Mouse (Mus musculus) kidney, embryonic 14.5 days (tissue): ENCODE measurements around the gene Nup214. TPM values are rescaled to one million over a fixed set of nuclear protein-coding genes. Genes with fewer than 3 reads are reported as not detected.

Source experiments
- ATAC-seq: fragments of 200-750 bp; cut with Nextera tagmentation; 2 replicates; pipeline ENCODE4 v1.8.0; 2017; ENCODE audit warnings: moderate number of reproducible peaks, mild to moderate bottlenecking, moderate TSS enrichment, moderate library complexity; ENCODE audit not compliant: low FRiP score, low TSS enrichment
- H3K27ac ChIP-seq: fragments of 300-500 bp; sonication (generic); 2 replicates; pipeline ENCODE4 v1.5.1; 2014; ENCODE audit warnings: low read depth, mild to moderate bottlenecking, low read length, moderate library complexity, mixed read lengths
- H3K27me3 ChIP-seq: fragments of 300-500 bp; sonication (generic); 2 replicates; pipeline ENCODE4 v1.6.1; 2014; ENCODE audit warnings: mild to moderate bottlenecking, low read length; ENCODE audit not compliant: control insufficient read depth, insufficient read depth
- H3K36me3 ChIP-seq: fragments of 300-500 bp; sonication (generic); 2 replicates; pipeline ENCODE4 v1.6.1; 2014; ENCODE audit warnings: low read length, mixed read lengths; ENCODE audit not compliant: control insufficient read depth, insufficient read depth
- H3K4me1 ChIP-seq: fragments of 300-500 bp; sonication (generic); 2 replicates; pipeline ENCODE4 v1.6.1; 2014; ENCODE audit warnings: low read length, mixed read lengths; ENCODE audit not compliant: control insufficient read depth, insufficient read depth
- H3K4me2 ChIP-seq: fragments of 300-500 bp; sonication (generic); replicated peaks from 2 replicates; pipeline ENCODE4 v1.6.1; 2014; ENCODE audit warnings: low read depth, mild to moderate bottlenecking, low read length
- H3K4me3 ChIP-seq: fragments of 300-500 bp; sonication (generic); 2 replicates; pipeline ENCODE4 v1.5.1; 2014; ENCODE audit warnings: mild to moderate bottlenecking, low read length
- H3K9ac ChIP-seq: fragments of 300-500 bp; sonication (generic); 2 replicates; pipeline ENCODE4 v1.6.1; 2014; ENCODE audit warnings: low read depth, mild to moderate bottlenecking, low read length, moderate library complexity
- H3K9me3 ChIP-seq: fragments of 300-500 bp; sonication (generic); 2 replicates; pipeline ENCODE4 v1.6.1; 2016; ENCODE audit warnings: low read length; ENCODE audit not compliant: control insufficient read depth
- WGBS: fragments of 180-500 bp; shearing (Covaris S2); extraction: QIAGEN DNeasy Blood & Tissue Kit; methylation state at CpG from one replicate; pipeline ENCODE4 v1.1.7; 2014; 5-methylcytosine and 5-hydroxymethylcytosine counted together
- polyA plus RNA-seq: library from polyadenylated mRNA; unstranded; fragments of >200 nt; fragmentation: Nextera tagmentation; extraction: Ambion mirVana; gene quantifications from 2 replicates; pipeline ENCODE4 v1.2.1, GENCODE M21; 2014

The Nup214 gene
- polyA plus RNA-seq, 1 experiment from 2014 or later, result 97.4 TPM

- 83% methylated on average over 2 of the region's 2 CpGs for WGBS
- Histone ChIP-seq H3K4me1 (no peaks in the 10 kb centered on the region), H3K27ac (no peak overlapping the region), H3K27me3 (no peaks in the 10 kb centered on the region), H3K36me3 (peaks cover 3% of the 10 kb centered on the region), H3K4me3 (no peak overlapping the region), H3K4me2 (no peak overlapping the region), H3K9ac (no peak overlapping the region), H3K9me3 (no peaks in the 10 kb centered on the region)
- ATAC-seq, result no peak
Observed at GRCm38 (mm10) chr2:32057360-32057759, 83.1 kb downstream of the Nup214 start.

- no peak overlapping the region for H3K27ac ChIP-seq
- no peak overlapping the region for H3K4me3 ChIP-seq
- H3K9me3 ChIP-seq, result no peaks in the 10 kb centered on the region
- WGBS, result 72% methylated on average over 4 of the region's 4 CpGs
- no peak overlapping the region for H3K9ac ChIP-seq
- no peak for ATAC-seq
- no peaks in the 10 kb centered on the region for H3K36me3 ChIP-seq
- H3K4me1 ChIP-seq, result no peaks in the 10 kb centered on the region
- no peaks in the 10 kb centered on the region for H3K27me3 ChIP-seq
- no peak overlapping the region for H3K4me2 ChIP-seq
Observed at GRCm38 (mm10) chr2:32057794-32058193, 83.6 kb downstream of the Nup214 start.

GRCm38 (mm10) chr2:32058241-32058640 is 84.0 kb downstream of the Nup214 start:
- H3K4me1 ChIP-seq, result no peaks in the 10 kb centered on the region
- H3K9me3 ChIP-seq, result no peaks in the 10 kb centered on the region
- WGBS, result 82% methylated on average over 9 of the region's 9 CpGs
- H3K9ac ChIP-seq, result no peak overlapping the region
- H3K4me2 ChIP-seq, result no peak overlapping the region
- no peaks in the 10 kb centered on the region for H3K27me3 ChIP-seq
- H3K36me3 ChIP-seq, result no peaks in the 10 kb centered on the region
- ATAC-seq, result no peak
- no peak overlapping the region for H3K27ac ChIP-seq
- H3K4me3 ChIP-seq, result no peak overlapping the region

- H3K36me3 ChIP-seq, result no peaks in the 10 kb centered on the region
- no peaks in the 10 kb centered on the region for H3K27me3 ChIP-seq
- H3K27ac ChIP-seq, result no peak overlapping the region
- no peak overlapping the region for H3K4me2 ChIP-seq
- ATAC-seq, result no peak
- no peak overlapping the region for H3K4me3 ChIP-seq
- no peaks in the 10 kb centered on the region for H3K4me1 ChIP-seq
- no peaks in the 10 kb centered on the region for H3K9me3 ChIP-seq
- no peak overlapping the region for H3K9ac ChIP-seq
- WGBS, result 42% methylated on average over 5 of the region's 5 CpGs
Observed at GRCm38 (mm10) chr2:32058716-32059115, 84.5 kb downstream of the Nup214 start.

- ATAC-seq, result no peak
- Histone ChIP-seq H3K27ac (no peak overlapping the region), H3K4me3 (no peak overlapping the region), H3K9ac (no peak overlapping the region), H3K9me3 (no peaks in the 10 kb centered on the region), H3K4me2 (no peak overlapping the region), H3K4me1 (no peaks in the 10 kb centered on the region), H3K27me3 (no peaks in the 10 kb centered on the region), H3K36me3 (no peaks in the 10 kb centered on the region)
- 64% methylated on average over 6 of the region's 6 CpGs for WGBS
Observed at GRCm38 (mm10) chr2:32059613-32060012, 85.4 kb downstream of the Nup214 start.

GRCm38 (mm10) chr2:32060228-32060805 is 86.1 kb downstream of the Nup214 start:
- H3K27me3 ChIP-seq, result no peaks in the 10 kb centered on the region
- H3K27ac ChIP-seq, result no peak overlapping the region
- no peaks in the 10 kb centered on the region for H3K4me1 ChIP-seq
- H3K9ac ChIP-seq, result no peak overlapping the region
- no peak overlapping the region for H3K4me2 ChIP-seq
- H3K4me3 ChIP-seq, result no peak overlapping the region
- no peak for ATAC-seq
- H3K36me3 ChIP-seq, result no peaks in the 10 kb centered on the region
- no peaks in the 10 kb centered on the region for H3K9me3 ChIP-seq
- WGBS, result 52% methylated on average over 6 of the region's 6 CpGs

- no peak for ATAC-seq
- no peak overlapping the region for H3K27ac ChIP-seq
- no peaks in the 10 kb centered on the region for H3K9me3 ChIP-seq
- WGBS, result 76% methylated on average over 2 of the region's 2 CpGs
- no peaks in the 10 kb centered on the region for H3K36me3 ChIP-seq
- H3K4me3 ChIP-seq, result no peak overlapping the region
- no peak overlapping the region for H3K4me2 ChIP-seq
- no peaks in the 10 kb centered on the region for H3K27me3 ChIP-seq
- H3K4me1 ChIP-seq, result no peaks in the 10 kb centered on the region
- H3K9ac ChIP-seq, result no peak overlapping the region
Observed at GRCm38 (mm10) chr2:32061189-32061588, 87.0 kb downstream of the Nup214 start.

GRCm38 (mm10) chr2:32061722-32062505 is 87.7 kb downstream of the Nup214 start:
- 64% methylated on average over 12 of the region's 12 CpGs for WGBS
- no peak overlapping the region for H3K4me2 ChIP-seq
- H3K27me3 ChIP-seq, result no peaks in the 10 kb centered on the region
- ATAC-seq, result no peak
- H3K4me3 ChIP-seq, result no peak overlapping the region
- H3K9ac ChIP-seq, result no peak overlapping the region
- no peaks in the 10 kb centered on the region for H3K9me3 ChIP-seq
- H3K4me1 ChIP-seq, result no peaks in the 10 kb centered on the region
- no peaks in the 10 kb centered on the region for H3K36me3 ChIP-seq
- H3K27ac ChIP-seq, result no peak overlapping the region

- H3K27me3 ChIP-seq, result no peaks in the 10 kb centered on the region
- no peaks in the 10 kb centered on the region for H3K9me3 ChIP-seq
- no peak overlapping the region for H3K9ac ChIP-seq
- no peak overlapping the region for H3K4me3 ChIP-seq
- WGBS, result 86% methylated on average over 15 of the region's 15 CpGs
- no peak overlapping the region for H3K27ac ChIP-seq
- no peak for ATAC-seq
- no peaks in the 10 kb centered on the region for H3K36me3 ChIP-seq
- no peaks in the 10 kb centered on the region for H3K4me1 ChIP-seq
- no peak overlapping the region for H3K4me2 ChIP-seq
Observed at GRCm38 (mm10) chr2:32062626-32063410, 88.6 kb downstream of the Nup214 start.
